Mouse (Mus musculus): ENCODE measurements around the gene Tbc1d22a.

DNA sequence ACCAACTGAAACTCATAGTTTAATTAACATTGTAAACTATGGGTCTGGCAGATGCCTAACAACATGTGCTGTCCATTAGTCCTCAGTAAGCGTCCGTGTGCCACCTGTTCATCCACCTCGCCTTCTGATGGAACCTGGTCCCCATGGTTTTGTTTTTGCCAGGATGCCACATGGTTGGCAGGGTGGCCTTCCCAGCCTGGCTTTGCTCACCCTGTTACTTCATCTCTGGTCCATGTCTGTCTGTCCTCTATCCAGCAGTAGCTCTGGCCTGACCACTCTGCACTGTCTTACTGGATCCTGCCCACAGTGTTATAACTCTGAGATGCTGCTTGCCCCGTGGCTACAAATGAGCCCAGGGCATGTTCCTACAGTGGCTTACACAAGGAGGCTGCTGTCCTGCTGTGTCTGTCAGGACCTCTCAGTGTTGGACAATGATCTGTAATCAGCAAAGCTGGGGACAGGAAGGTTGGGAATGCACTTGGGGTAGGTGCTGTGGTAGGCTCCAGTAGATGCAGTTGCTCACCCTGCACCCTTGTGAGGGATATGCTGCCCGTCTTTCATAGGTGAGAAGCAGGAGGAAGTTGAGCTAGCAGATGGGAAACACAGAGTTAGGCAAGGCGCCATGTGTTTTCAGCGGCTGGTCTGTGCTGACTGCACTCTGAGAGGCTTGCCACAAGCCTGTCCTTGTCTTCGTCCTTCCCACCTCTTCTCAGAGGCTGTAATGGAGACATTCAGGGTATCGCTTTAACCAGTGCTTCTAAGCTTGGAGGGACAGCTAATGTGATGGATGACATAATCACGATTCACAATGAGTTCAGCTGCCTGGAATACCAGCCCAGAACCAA, 148.3 kb downstream of the Tbc1d22a start:
- no peak for TF ChIP-seq POLR2A (IDR thresholded peaks at IDR 0.05; ENCODE audit: control insufficient read depth, extremely low read depth, insufficient read depth, low read length, poor library complexity)
- TF ChIP-seq CTCF (IDR thresholded peaks at IDR 0.05; ENCODE audit: borderline replicate concordance, control insufficient read depth, extremely low read depth, insufficient read depth, low read length, poor library complexity): no peak

All from thymus, adult 2 months (tissue).